Mouse (Mus musculus): ENCODE measurements around the gene Egflam. TPM values are rescaled to one million over a fixed set of nuclear protein-coding genes. Genes with fewer than 3 reads are reported as not detected.

Gene Egflam
- total and polyA plus RNA-seq, 3 experiments: not detected

- peaks cover 95% of the 10 kb centered on the region for H3K27me3 ChIP-seq (replicated peaks)
- no peak for TF ChIP-seq E2F4 (IDR thresholded peaks at IDR 0.05; ENCODE audit: insufficient replicate concordance, low read depth, low read length)
- TF ChIP-seq CTCF (conservative IDR thresholded peaks at IDR 0.05 in 1 of 2, IDR thresholded peaks at IDR 0.05 in 1 of 2; ENCODE audit: low read depth in 2 of 2, low read length in 2 of 2): no peak
- TF ChIP-seq MAX (IDR thresholded peaks at IDR 0.05; ENCODE audit: low read length): no peak
- TF ChIP-seq RCOR1 (conservative IDR thresholded peaks at IDR 0.05; ENCODE audit: low read depth, low read length): no peak
- no peak for TF ChIP-seq JUND (conservative IDR thresholded peaks at IDR 0.05; ENCODE audit: low read depth, low read length)
- TF ChIP-seq NRF1 (IDR thresholded peaks at IDR 0.05; ENCODE audit: low read depth, low read length): no peak
- no peak for TF ChIP-seq ZMIZ1 (IDR thresholded peaks at IDR 0.05; ENCODE audit: low read depth, low read length)
- DNase-seq (ENCODE audit: extremely low read depth): no peak
- no peaks in the 10 kb centered on the region for H3K9me3 ChIP-seq (replicated peaks; ENCODE audit: low read length)
- no peak overlapping the region for H3K9ac ChIP-seq (ENCODE audit: insufficient read depth, low read depth)
- no peak overlapping the region for H3K27ac ChIP-seq (ENCODE audit: insufficient read depth, low read depth)
- dilution Hi-C loops (cut with MboI; ENCODE audit: extremely low pct_ligation_motif_present, extremely low pct_unique_long_range_greater_than_20kb, low sequenced_read_pairs) (no loop called here), in situ Hi-C loops (cut with MboI; ENCODE audit: low pct_ligation_motif_present, low pct_unique_long_range_greater_than_20kb, low sequenced_read_pairs) (no loop called here)
- no peak overlapping the region for H3K4me2 ChIP-seq (ENCODE audit: insufficient read depth, low read depth, poor library complexity, severe bottlenecking)
- H3K4me1 ChIP-seq (ENCODE audit: control insufficient read depth in 1 of 2, insufficient read depth in 2 of 2): no peaks in the 10 kb centered on the region
- no peak overlapping the region for H3K4me3 ChIP-seq (replicated peaks in 1 of 3; ENCODE audit: low read depth in 2 of 3, low read length in 2 of 3, poor library complexity in 1 of 3)
- no peaks in the 10 kb centered on the region for H3K79me2 ChIP-seq (replicated peaks; ENCODE audit: control insufficient read depth, extremely low read depth, insufficient read depth, poor library complexity, severe bottlenecking)
- no peaks in the 10 kb centered on the region for H3K36me3 ChIP-seq (replicated peaks in 1 of 2; ENCODE audit: control insufficient read depth in 1 of 2, insufficient read depth in 1 of 2, low read length in 1 of 2)
These were observed 195.2 kb downstream of the Egflam start for GRCm38 (mm10) chr15:7202981-7203380.

GRCm38 (mm10) chr15:7201421-7202380 is 196.5 kb downstream of the Egflam start:
- Histone ChIP-seq H3K9me3 (replicated peaks; ENCODE audit: low read length) (no peaks in the 10 kb centered on the region), H3K4me3 (replicated peaks in 1 of 3; ENCODE audit: low read depth in 2 of 3, low read length in 2 of 3, poor library complexity in 1 of 3) (no peak overlapping the region), H3K9ac (ENCODE audit: insufficient read depth, low read depth) (no peak overlapping the region), H3K4me2 (ENCODE audit: insufficient read depth, low read depth, poor library complexity, severe bottlenecking) (no peak overlapping the region), H3K27ac (ENCODE audit: insufficient read depth, low read depth) (no peak overlapping the region), H3K79me2 (replicated peaks; ENCODE audit: control insufficient read depth, extremely low read depth, insufficient read depth, poor library complexity, severe bottlenecking) (no peaks in the 10 kb centered on the region), H3K36me3 (replicated peaks in 1 of 2; ENCODE audit: control insufficient read depth in 1 of 2, insufficient read depth in 1 of 2, low read length in 1 of 2) (no peaks in the 10 kb centered on the region), H3K27me3 (replicated peaks) (peaks cover 94% of the 10 kb centered on the region), H3K4me1 (ENCODE audit: control insufficient read depth in 1 of 2, insufficient read depth in 2 of 2) (no peaks in the 10 kb centered on the region)
- no peak for DNase-seq (ENCODE audit: extremely low read depth)
- dilution Hi-C loops (cut with MboI; ENCODE audit: extremely low pct_ligation_motif_present, extremely low pct_unique_long_range_greater_than_20kb, low sequenced_read_pairs): no loop called here
- in situ Hi-C loops (cut with MboI; ENCODE audit: low pct_ligation_motif_present, low pct_unique_long_range_greater_than_20kb, low sequenced_read_pairs): no loop called here
- TF ChIP-seq HCFC1 (IDR thresholded peaks at IDR 0.05; ENCODE audit: low read depth, low read length) (no peak), CHD1 (IDR thresholded peaks at IDR 0.05; ENCODE audit: low read depth, low read length) (no peak), RCOR1 (conservative IDR thresholded peaks at IDR 0.05; ENCODE audit: low read depth, low read length) (no peak), SIN3A (IDR thresholded peaks at IDR 0.05; ENCODE audit: low read length) (no peak), KAT2A (IDR thresholded peaks at IDR 0.05; ENCODE audit: insufficient replicate concordance, low read length) (no peak)

GRCm38 (mm10) chr15:7200286-7200685 is 197.9 kb downstream of the Egflam start:
- dilution Hi-C loops (cut with MboI; ENCODE audit: extremely low pct_ligation_motif_present, extremely low pct_unique_long_range_greater_than_20kb, low sequenced_read_pairs): no loop called here
- no peaks in the 10 kb centered on the region for H3K9me3 ChIP-seq (replicated peaks; ENCODE audit: low read length)
- H3K4me1 ChIP-seq (ENCODE audit: control insufficient read depth in 1 of 2, insufficient read depth in 2 of 2): no peaks in the 10 kb centered on the region
- no peak overlapping the region for H3K27ac ChIP-seq (ENCODE audit: insufficient read depth, low read depth)
- in situ Hi-C loops (cut with MboI; ENCODE audit: low pct_ligation_motif_present, low pct_unique_long_range_greater_than_20kb, low sequenced_read_pairs): no loop called here
- no peak overlapping the region for H3K4me3 ChIP-seq (replicated peaks in 1 of 3; ENCODE audit: low read depth in 2 of 3, low read length in 2 of 3, poor library complexity in 1 of 3)
- no peak for DNase-seq (ENCODE audit: extremely low read depth)
- H3K9ac ChIP-seq (ENCODE audit: insufficient read depth, low read depth): no peak overlapping the region
- no peaks in the 10 kb centered on the region for H3K36me3 ChIP-seq (replicated peaks in 1 of 2; ENCODE audit: control insufficient read depth in 1 of 2, insufficient read depth in 1 of 2, low read length in 1 of 2)
- peaks cover 93% of the 10 kb centered on the region for H3K27me3 ChIP-seq (replicated peaks)
- no peaks in the 10 kb centered on the region for H3K79me2 ChIP-seq (replicated peaks; ENCODE audit: control insufficient read depth, extremely low read depth, insufficient read depth, poor library complexity, severe bottlenecking)
- H3K4me2 ChIP-seq (ENCODE audit: insufficient read depth, low read depth, poor library complexity, severe bottlenecking): no peak overlapping the region
- TF ChIP-seq RCOR1 (conservative IDR thresholded peaks at IDR 0.05; ENCODE audit: low read depth, low read length) (no peak), IRF4 (IDR thresholded peaks at IDR 0.05; ENCODE audit: low read depth, low read length) (no peak), POLR2AphosphoS2 (IDR thresholded peaks at IDR 0.05; ENCODE audit: low read depth, low read length) (no peak), BHLHE40 (IDR thresholded peaks at IDR 0.05; ENCODE audit: low read depth, low read length) (no peak), E2F4 (IDR thresholded peaks at IDR 0.05; ENCODE audit: insufficient replicate concordance, low read depth, low read length) (no peak), ZMIZ1 (IDR thresholded peaks at IDR 0.05; ENCODE audit: low read depth, low read length) (no peak), PAX5 (IDR thresholded peaks at IDR 0.05; ENCODE audit: low read length) (no peak), ZC3H11A (IDR thresholded peaks at IDR 0.05; ENCODE audit: low read depth, low read length) (no peak), TCF12 (IDR thresholded peaks at IDR 0.05; ENCODE audit: low read depth, low read length) (no peak), CHD2 (IDR thresholded peaks at IDR 0.05; ENCODE audit: low read length) (no peak), NELFE (IDR thresholded peaks at IDR 0.05; ENCODE audit: low read depth, low read length) (no peak), CHD1 (IDR thresholded peaks at IDR 0.05; ENCODE audit: low read depth, low read length) (no peak), UBTF (IDR thresholded peaks at IDR 0.05; ENCODE audit: low read depth, low read length) (no peak), CTCF (conservative IDR thresholded peaks at IDR 0.05 in 1 of 2, IDR thresholded peaks at IDR 0.05 in 1 of 2; ENCODE audit: low read depth in 2 of 2, low read length in 2 of 2) (no peak), EP300 (IDR thresholded peaks at IDR 0.05; ENCODE audit: low read length) (no peak), MAX (IDR thresholded peaks at IDR 0.05; ENCODE audit: low read length) (no peak), MXI1 (IDR thresholded peaks at IDR 0.05; ENCODE audit: low read depth, low read length) (no peak), POLR2A (IDR thresholded peaks at IDR 0.05; ENCODE audit: low read depth, low read length) (no peak), RAD21 (IDR thresholded peaks at IDR 0.05; ENCODE audit: low read depth, low read length) (no peak)
